Mouse (Mus musculus) heart, embryonic 12.5 days (tissue): Measurements from ENCODE around the gene Lctl. TPM values are rescaled to one million over a fixed set of nuclear protein-coding genes. Genes with fewer than 3 reads are reported as not detected.
"Not testable (repeated sequence)": the region's sequence is repeated elsewhere in the genome, so short reads cannot be mapped to it uniquely, and the experiment has no call there.

ENCODE experiments used
- ATAC-seq: fragments of 200-750 bp; cut with Nextera tagmentation; 2 replicates; pipeline ENCODE4 v1.8.0; 2017; ENCODE audit warnings: moderate TSS enrichment, moderate library complexity; ENCODE audit not compliant: insufficient number of reproducible peaks, low FRiP score
- H3K27ac ChIP-seq: fragments of 300-500 bp; sonication (generic); 2 replicates; pipeline ENCODE4 v1.5.1; 2016; ENCODE audit warnings: mild to moderate bottlenecking, moderate library complexity; ENCODE audit not compliant: poor library complexity, severe bottlenecking
- H3K27me3 ChIP-seq: fragments of 300-500 bp; sonication (generic); replicated peaks from 2 replicates; pipeline ENCODE4 v1.6.1; 2016; ENCODE audit warnings: mild to moderate bottlenecking, moderate library complexity
- H3K36me3 ChIP-seq: fragments of 300-500 bp; sonication (generic); 2 replicates; pipeline ENCODE4 v1.6.1; 2016; ENCODE audit warnings: mild to moderate bottlenecking, moderate library complexity
- H3K4me1 ChIP-seq: fragments of 300-500 bp; sonication (generic); replicated peaks from 2 replicates; pipeline ENCODE4 v1.6.1; 2016; ENCODE audit warnings: mild to moderate bottlenecking
- H3K4me2 ChIP-seq: fragments of 300-500 bp; sonication (generic); 2 replicates; pipeline ENCODE4 v1.6.1; 2016; ENCODE audit warnings: mild to moderate bottlenecking, moderate library complexity
- H3K4me3 ChIP-seq: fragments of 300-500 bp; sonication (generic); 2 replicates; pipeline ENCODE4 v1.5.1; 2016; ENCODE audit warnings: mild to moderate bottlenecking
- H3K9ac ChIP-seq: fragments of 300-500 bp; sonication (generic); 2 replicates; pipeline ENCODE4 v1.6.1; 2016; ENCODE audit warnings: mild to moderate bottlenecking, moderate library complexity
- H3K9me3 ChIP-seq: fragments of 300-500 bp; sonication (generic); replicated peaks from 2 replicates; pipeline ENCODE4 v1.6.1; 2016; ENCODE audit warnings: mild to moderate bottlenecking, moderate library complexity
- WGBS: fragments of 180-500 bp; shearing (Covaris S2); methylation state at CpG from one replicate; pipeline ENCODE4 v1.1.7; 2016; 5-methylcytosine and 5-hydroxymethylcytosine counted together
- polyA plus RNA-seq: library from polyadenylated mRNA; unstranded; fragments of >200 nt; fragmentation: Nextera tagmentation; extraction: Ambion mirVana; gene quantifications from 2 replicates; pipeline ENCODE4 v1.2.1, GENCODE M21; 2016

The Lctl gene
- polyA plus RNA-seq, 1 experiment from 2014 or later: not detected

GRCm38 (mm10) chr9:64169967-64170366, 53.0 kb downstream of the Lctl start:
- H3K27ac ChIP-seq, H3K27me3 ChIP-seq, H3K9me3 ChIP-seq, H3K4me3 ChIP-seq, H3K9ac ChIP-seq, H3K4me2 ChIP-seq, ATAC-seq: not testable (repeated sequence)
- peaks cover 16% of the 10 kb centered on the region for H3K4me1 ChIP-seq
- H3K36me3 ChIP-seq: peaks cover 19% of the 10 kb centered on the region
- 86% methylated on average over 3 of the region's 3 CpGs for WGBS

GRCm38 (mm10) chr9:64172145-64172815, 55.3 kb downstream of the Lctl start:
- no peaks in the 10 kb centered on the region for H3K9me3 ChIP-seq
- H3K27me3 ChIP-seq: no peaks in the 10 kb centered on the region
- ATAC-seq: peak; percentile 54
- peak overlapping the region; percentile 99 for H3K4me3 ChIP-seq
- peaks cover 36% of the 10 kb centered on the region for H3K36me3 ChIP-seq
- peak overlapping the region; percentile 76 for H3K4me2 ChIP-seq
- peak overlapping the region; percentile 74 for H3K27ac ChIP-seq
- WGBS: 3% methylated on average over 18 of the region's 18 CpGs
- peaks cover 18% of the 10 kb centered on the region for H3K4me1 ChIP-seq
- peak overlapping the region; percentile 86 for H3K9ac ChIP-seq

GRCm38 (mm10) chr9:64172816-64173665, 56.1 kb downstream of the Lctl start, which contains the start of the genes Zwilch and Rpl4:
Gene Zwilch (minus strand): TSS chr9:64173104.
Gene Rpl4 (plus strand): TSS chr9:64173375.
- peak within 1 kb of the TSS; percentile 98 for H3K9ac ChIP-seq
- H3K4me2 ChIP-seq: peak within 1 kb of the TSS; percentile 80
- H3K4me3 ChIP-seq: peak within 1 kb of the TSS; percentile 99
- H3K4me1 ChIP-seq: peaks cover 18% of the 10 kb centered on the region
- no peaks in the 10 kb centered on the region for H3K27me3 ChIP-seq
- H3K9me3 ChIP-seq: no peaks in the 10 kb centered on the region
- H3K27ac ChIP-seq: peak within 1 kb of the TSS; percentile 79
- H3K36me3 ChIP-seq: peaks cover 39% of the 10 kb centered on the region
- under 1% methylated on average over 42 of the region's 42 CpGs for WGBS
- ATAC-seq: peak; percentile 86

DNA sequence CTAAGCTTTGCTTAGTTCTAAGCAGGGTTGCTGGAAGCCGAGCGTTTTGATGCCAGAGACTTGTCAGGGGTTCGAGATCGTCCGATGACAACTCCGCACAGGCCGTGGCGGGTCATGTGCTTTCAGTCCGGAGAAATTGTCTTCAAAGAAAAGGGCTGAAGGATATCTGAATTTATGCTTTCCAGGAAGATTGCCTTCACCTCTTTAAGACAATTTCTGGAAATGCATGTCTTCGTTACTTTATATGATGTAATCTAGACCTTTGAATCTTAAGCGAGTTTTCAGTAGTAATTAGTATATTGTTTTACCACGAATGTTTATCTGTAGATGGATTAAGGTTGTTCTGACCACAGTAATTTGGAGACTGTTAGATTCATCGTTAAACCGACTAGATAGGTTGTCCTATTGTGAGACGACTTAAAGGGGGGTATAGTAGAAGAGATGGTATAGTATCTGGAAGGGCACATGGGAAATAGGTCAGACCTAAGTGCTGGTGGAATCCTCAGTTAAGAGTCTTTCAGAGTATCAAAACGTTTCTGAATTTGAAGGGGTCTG, 56.8 kb downstream of the Lctl start:
- peaks cover 45% of the 10 kb centered on the region for H3K36me3 ChIP-seq
- no peaks in the 10 kb centered on the region for H3K27me3 ChIP-seq
- peaks cover 20% of the 10 kb centered on the region for H3K4me1 ChIP-seq
- under 1% methylated on average over 16 of the region's 16 CpGs for WGBS
- H3K9me3 ChIP-seq: no peaks in the 10 kb centered on the region
- H3K9ac ChIP-seq: peak overlapping the region; percentile 98
- H3K4me2 ChIP-seq: peak overlapping the region; percentile 80
- H3K27ac ChIP-seq: peak overlapping the region; percentile 79
- 0 out of 2 replicates have a peak, but pooled peaks have one; percentile 10 for ATAC-seq
- H3K4me3 ChIP-seq: peak overlapping the region; percentile 99

- Histone ChIP-seq H3K27ac (no peak overlapping the region), H3K27me3 (no peaks in the 10 kb centered on the region), H3K4me3 (peak overlapping the region; percentile 99), H3K9ac (peak overlapping the region; percentile 87), H3K9me3 (no peaks in the 10 kb centered on the region), H3K4me1 (peaks cover 20% of the 10 kb centered on the region), H3K4me2 (peak overlapping the region; percentile 80), H3K36me3 (peaks cover 41% of the 10 kb centered on the region)
- no peak for ATAC-seq
Measured at GRCm38 (mm10) chr9:64174341-64174740, 57.4 kb downstream of the Lctl start.

DNA sequence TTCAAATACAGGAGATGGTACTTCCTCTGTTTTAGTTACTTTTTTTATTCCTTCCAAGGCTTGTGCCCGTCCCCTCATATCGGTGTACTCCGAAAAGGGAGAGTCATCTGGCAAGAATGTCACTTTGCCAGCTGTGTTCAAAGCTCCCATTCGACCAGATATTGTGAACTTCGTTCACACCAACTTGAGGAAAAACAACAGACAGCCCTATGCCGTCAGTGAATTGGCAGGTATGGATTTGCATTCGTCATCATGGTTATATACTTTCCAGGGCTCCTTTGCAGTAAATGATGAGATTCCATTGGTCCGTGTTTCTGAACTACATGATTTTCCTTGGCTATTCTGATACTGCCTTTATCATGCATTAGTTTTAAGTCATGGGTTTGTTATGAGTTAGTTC, 57.8 kb downstream of the Lctl start:
- H3K9me3 ChIP-seq: no peaks in the 10 kb centered on the region
- peak overlapping the region; percentile 47 for H3K9ac ChIP-seq
- no peak for ATAC-seq
- 57% methylated on average over 8 of the region's 8 CpGs for WGBS
- peak overlapping the region; percentile 47 for H3K4me2 ChIP-seq
- H3K4me1 ChIP-seq: peaks cover 21% of the 10 kb centered on the region
- H3K27ac ChIP-seq: no peak overlapping the region
- peaks cover 41% of the 10 kb centered on the region for H3K36me3 ChIP-seq
- no peaks in the 10 kb centered on the region for H3K27me3 ChIP-seq
- H3K4me3 ChIP-seq: peak overlapping the region; percentile 23

GRCm38 (mm10) chr9:64175378-64175777, 58.4 kb downstream of the Lctl start:
- no peak overlapping the region for H3K9ac ChIP-seq
- H3K4me2 ChIP-seq: no peak overlapping the region
- H3K36me3 ChIP-seq: peaks cover 42% of the 10 kb centered on the region
- ATAC-seq: no peak
- WGBS: 93% methylated on average over 11 of the region's 11 CpGs
- H3K27me3 ChIP-seq: no peaks in the 10 kb centered on the region
- peaks cover 26% of the 10 kb centered on the region for H3K4me1 ChIP-seq
- no peak overlapping the region for H3K27ac ChIP-seq
- no peaks in the 10 kb centered on the region for H3K9me3 ChIP-seq
- no peak overlapping the region for H3K4me3 ChIP-seq

DNA sequence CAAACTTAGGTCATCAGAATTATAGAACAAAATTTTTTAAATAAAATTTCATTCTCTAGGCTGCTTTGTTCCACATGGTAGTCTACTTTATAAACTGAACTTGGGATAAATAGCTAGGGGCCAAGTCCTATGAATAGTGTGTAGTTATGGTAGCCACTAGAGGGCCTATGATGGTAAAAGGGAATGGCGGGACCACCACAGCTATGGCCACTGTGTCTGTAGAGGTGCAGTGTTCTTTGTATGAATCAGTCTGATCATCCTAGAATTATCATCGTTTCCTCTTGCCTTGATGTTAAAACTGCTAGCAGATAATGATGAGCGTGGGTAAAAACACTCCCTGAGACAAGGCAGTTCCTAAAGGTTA, 61.6 kb downstream of the Lctl start:
- peak overlapping the region; percentile 68 for H3K4me2 ChIP-seq
- peaks cover 14% of the 10 kb centered on the region for H3K4me1 ChIP-seq
- WGBS: 32% methylated on average over 3 of the region's 3 CpGs
- H3K27ac ChIP-seq: peak overlapping the region; percentile 60
- peaks cover 65% of the 10 kb centered on the region for H3K36me3 ChIP-seq
- no peaks in the 10 kb centered on the region for H3K9me3 ChIP-seq
- peak overlapping the region; percentile 73; the same call in 1 of the 2 replicates for H3K9ac ChIP-seq
- peak; percentile 44; the same call in 1 of the 2 replicates for ATAC-seq
- H3K27me3 ChIP-seq: no peaks in the 10 kb centered on the region
- peak overlapping the region; percentile 72 for H3K4me3 ChIP-seq

DNA sequence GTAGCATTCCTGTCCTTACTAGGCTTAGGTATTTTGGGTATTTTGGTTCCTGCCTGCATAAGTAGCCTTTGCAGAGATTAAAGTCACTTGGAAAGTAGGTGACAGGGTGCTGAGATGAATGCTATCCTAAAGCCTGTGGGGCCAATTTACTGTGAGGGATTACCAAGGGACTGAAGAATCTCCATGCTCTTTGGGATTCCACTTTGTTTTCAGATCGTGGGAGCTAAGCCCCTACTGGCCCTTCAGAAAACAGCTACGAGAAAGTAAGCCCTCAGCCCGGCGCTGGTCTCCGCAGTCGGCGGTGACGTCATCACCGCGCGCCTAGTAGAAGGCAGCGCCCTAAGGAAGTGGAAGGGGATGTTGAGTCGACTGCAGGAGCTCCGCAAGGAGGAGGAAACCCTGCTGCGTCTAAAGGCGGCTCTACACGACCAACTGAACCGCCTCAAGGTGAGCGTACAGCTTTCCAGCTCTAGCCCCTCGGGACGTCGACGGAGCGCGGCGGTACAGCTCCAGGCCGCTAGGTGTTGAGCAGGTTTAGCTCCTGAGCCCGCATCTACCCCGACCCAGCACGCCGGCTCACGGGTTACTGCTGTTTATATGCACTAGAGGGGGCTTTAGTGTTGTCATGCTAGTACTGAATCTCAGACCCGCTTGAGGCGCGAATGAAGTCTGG, 62.2 kb downstream of the Lctl start, which contains the start of gene Snapc5:
Gene Snapc5, plus strand, starts transcription at position 301 of the 673 bp plus-strand sequence.
- H3K9me3 ChIP-seq: no peaks in the 10 kb centered on the region
- H3K36me3 ChIP-seq: peaks cover 68% of the 10 kb centered on the region
- peak within 1 kb of the TSS; percentile 72 for H3K4me3 ChIP-seq
- H3K27ac ChIP-seq: peak within 1 kb of the TSS; percentile 60
- no peaks in the 10 kb centered on the region for H3K27me3 ChIP-seq
- WGBS: under 1% methylated on average over 35 of the region's 35 CpGs
- peak within 1 kb of the TSS; percentile 73 for H3K9ac ChIP-seq
- peak; percentile 93 for ATAC-seq
- peak within 1 kb of the TSS; percentile 68 for H3K4me2 ChIP-seq
- H3K4me1 ChIP-seq: peaks cover 14% of the 10 kb centered on the region

GRCm38 (mm10) chr9:64183295-64183694, 66.3 kb downstream of the Lctl start:
- not testable (repeated sequence) for H3K4me1 ChIP-seq, H3K27ac ChIP-seq

More at GRCm38 (mm10) chr9:64183295-64183694, 66.3 kb downstream of the Lctl start:
- 87% methylated on average over 5 of the region's 5 CpGs for WGBS
- H3K4me2 ChIP-seq, H3K9me3 ChIP-seq, H3K4me3 ChIP-seq, H3K27me3 ChIP-seq, ATAC-seq, H3K9ac ChIP-seq: not testable (repeated sequence)
- peaks cover 66% of the 10 kb centered on the region for H3K36me3 ChIP-seq
